Mouse (Mus musculus) liver, postnatal 0 days (tissue): Measurements from ENCODE around the gene Arnt.
"Not testable (repeated sequence)": the region's sequence is repeated elsewhere in the genome, so short reads cannot be mapped to it uniquely, and the experiment has no call there.

Experiments
- CTCF ChIP-seq: sonication (generic); IDR thresholded peaks from 2 replicates; pipeline ENCODE4 v1.5.1; 2016; ENCODE audit warnings: antibody characterized with exemption, low read depth
- EP300 ChIP-seq: IDR thresholded peaks from 2 replicates; pipeline ENCODE4 v1.6.1; 2016; ENCODE audit warnings: antibody characterized with exemption, low read depth, mild to moderate bottlenecking

DNA sequence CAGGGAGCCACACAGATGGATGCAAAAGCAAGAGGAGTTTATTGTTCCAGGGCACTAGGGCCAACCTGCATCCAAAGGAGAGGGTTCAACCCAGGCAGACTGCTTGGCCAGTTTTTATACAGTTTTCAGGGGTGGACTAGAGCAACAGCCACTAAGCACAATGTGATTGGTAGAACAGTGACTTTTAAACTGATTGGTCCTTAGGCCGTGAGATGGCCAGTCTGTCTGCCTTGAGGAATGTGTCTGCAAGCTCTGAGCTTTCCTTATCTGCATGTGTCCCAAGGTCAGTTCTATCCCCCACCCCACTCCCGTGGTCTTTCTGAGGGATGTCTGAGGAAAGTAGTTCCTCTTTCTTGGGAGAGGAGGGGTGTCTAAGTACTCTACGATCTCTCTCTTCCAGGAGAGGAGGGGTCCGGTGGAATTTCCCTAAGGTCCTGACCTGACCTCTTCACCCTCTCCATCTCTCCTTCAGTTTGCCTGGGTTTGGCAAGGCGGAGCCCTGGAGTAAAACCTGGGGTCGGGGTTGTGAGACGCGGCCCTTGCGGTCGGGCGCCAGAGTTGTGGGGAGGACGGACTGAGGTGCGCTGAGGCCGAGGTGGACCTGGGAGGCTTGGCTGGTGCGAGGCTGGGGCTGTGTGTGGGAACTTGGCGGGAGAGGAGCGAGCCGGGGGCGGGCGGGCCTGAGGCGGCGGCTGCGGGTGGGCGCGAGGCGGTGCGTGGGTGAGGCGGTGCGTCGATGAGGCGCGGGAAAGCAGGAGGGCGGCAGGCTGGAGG lies 6.9 kb upstream of the Arnt start:
- TF ChIP-seq EP300, CTCF: not testable (repeated sequence)
